Mouse (Mus musculus) gastrocnemius, postnatal 4 days (tissue): ENCODE results near the gene Cntn2. TPM values are rescaled to one million over a fixed set of nuclear protein-coding genes. Genes with fewer than 3 reads are reported as not detected.

Experiments
- DNase-seq, 2 experiments: peaks; one replicate each; pipeline ENCODE4 v3.0.0; 2021 to 2022; ENCODE audit warnings: low spot score in 2 of 2, mixed read lengths in 2 of 2
- long read RNA-seq, 2 experiments: library from polyadenylated mRNA; stranded (forward); transcript quantifications; one replicate each; pipeline ENCODE4 v2.0.0; 2021
- total RNA-seq, 2 experiments: library from RNA; stranded (reverse); gene quantifications; 2 replicates each; pipeline ENCODE4 v1.2.3; 2021

Cntn2 gene
- total RNA-seq = under 1 TPM; 0.12 to 0.18 TPM
- long read RNA-seq, experiment 1 = 0 reads
- long read RNA-seq, experiment 2 = 0 reads

DNA sequence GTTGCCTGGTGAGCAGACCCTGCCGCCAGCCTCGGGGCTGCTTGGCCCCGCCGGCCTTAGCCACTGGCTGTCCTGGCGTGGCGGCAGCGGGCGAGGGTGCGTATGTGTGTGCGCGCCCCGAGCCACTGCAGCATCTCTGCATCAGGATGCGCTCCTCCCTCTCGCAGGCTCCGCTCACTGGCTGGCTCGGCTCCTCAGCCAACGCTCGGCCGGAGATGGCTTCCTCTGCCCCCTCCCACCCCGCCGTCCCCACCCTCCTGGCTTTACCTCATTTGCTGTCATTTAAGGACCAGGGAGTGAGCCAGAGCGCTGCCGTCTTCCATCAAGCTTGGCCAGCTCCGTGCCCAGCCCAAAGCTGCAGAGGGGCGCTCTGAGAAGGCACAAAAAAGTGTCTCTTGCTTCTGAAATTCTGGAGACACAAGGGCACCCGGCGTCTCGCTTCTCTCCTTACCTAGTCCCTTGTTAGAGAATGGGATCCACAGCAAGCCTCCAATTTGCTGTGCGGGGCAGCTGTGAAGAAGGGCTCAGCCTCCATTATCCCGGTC is at the start of gene Cntn2:
Cntn2 (minus strand) TSS at position 495 of the 545 bp plus-strand sequence.
- no peak for DNase-seq

DNA sequence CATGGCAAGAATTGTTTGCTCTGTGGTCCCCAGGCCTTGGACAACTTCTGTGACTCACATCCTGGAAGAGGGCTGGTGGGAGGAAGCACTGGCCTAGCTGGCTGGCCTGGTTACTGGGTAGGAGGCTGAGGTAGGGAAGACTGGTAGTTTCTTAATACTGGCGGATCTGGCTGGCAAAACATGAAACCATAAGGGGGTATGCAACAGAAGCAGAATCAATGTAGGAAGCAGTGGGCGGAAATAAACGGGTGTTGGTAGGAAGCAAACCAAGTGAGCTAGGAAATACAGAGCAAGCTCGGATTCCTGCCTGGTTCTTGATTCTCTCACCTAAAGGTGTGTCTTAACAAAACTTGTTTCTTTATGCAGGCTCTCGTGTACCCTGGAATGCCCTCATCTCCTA is 49.1 kb upstream of the Cntn2 start:
- DNase-seq = no peak

DNA sequence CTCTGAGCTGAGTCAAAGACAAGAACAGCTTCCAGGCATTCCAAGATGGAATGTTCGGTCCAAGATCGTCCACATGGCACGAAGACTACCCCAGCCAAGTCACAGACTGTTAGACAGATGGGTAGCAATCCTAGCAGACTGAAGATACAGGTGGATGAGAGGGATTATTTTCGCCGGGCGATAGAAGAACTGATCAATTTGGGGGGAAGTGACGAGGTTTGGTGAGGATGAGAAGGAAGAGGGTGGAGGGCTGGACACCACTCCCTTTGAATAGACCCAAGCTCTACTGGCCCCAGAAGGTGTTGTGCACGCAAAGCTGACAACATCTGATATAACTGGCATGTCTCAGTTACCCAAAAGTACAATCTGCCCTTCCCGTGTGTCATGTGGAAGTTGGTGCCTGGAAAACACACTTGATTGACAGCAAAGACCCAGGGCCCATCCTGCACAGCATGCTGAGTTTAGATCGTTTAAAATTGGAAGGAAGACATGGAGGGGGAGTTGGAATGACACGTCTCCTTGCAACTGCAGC is 48.4 kb upstream of the Cntn2 start:
- DNase-seq = no peak

DNA sequence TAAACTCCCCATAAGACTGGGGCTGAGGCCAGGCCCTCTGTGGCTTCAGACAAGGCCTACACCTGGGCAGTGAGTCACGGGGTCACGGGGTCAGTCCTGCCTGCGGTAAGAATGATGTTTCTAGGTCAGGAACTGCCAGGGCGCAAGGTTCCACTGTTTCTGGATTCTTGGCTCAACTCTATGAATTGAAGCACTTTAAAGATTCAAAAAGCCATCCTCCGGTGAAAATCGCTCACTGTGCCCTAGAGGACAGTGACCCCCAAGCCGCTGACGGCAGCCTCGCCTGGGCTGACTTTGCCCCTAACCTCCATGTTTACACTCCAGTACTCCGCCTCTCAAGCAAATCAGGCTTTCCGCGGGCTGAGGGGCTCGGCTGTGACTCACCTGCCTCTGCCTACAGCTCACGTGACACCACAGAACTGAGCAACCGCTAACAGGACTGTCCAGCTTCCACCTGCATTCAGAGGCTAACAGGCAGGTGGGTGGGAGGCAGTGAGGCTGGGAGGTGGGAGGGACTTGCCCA is 43.7 kb upstream of the Cntn2 start:
- no peak for DNase-seq

DNA sequence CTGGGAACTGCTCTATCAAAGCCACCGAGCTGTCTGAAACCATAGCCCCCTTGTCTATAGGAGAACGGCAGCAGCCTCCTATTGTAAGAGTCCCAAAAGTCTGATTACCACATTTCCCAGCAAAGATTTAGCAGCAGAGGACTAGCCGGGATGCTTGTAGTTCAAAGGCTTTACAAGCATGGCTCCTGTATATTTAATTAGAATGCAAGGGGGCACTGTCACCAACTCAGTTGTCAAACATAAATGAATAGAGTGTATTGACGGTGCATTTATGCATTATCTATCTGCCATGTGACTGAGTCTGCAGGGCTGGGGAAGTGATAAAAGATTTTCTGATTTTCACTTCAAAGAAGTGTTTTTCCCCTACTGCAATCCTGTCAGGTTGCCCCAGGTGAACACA is 42.3 kb upstream of the Cntn2 start:
- no peak for DNase-seq

DNA sequence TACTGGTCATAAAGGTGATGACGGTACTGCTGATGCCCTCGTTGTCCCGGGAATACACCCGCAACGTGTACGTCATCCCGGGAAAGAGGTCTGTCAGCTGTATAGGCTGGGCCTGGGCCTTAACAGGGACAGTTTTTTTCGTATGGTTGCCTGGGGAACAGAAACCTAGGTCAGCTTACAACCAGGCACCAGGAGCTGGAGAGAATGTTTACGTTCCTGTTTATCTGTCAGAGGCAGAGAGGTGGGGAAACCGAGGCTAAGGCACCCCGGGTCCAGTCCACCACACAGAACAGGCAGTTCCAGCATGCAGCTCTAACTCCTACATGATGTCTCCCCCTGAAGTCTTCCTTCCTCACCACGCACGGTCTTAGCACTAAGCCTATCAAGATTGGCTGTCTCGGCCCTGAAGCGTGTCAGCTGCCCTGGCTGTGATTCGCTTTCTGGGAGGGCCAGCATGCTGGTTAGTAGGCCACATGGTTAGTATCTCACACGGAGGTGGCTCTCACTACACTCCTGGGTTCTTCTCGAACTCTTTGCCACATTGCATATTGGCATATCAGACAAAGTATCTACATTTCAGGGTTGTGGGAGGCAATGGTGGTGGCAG is 40.0 kb upstream of the Cntn2 start:
- DNase-seq = no peak

DNA sequence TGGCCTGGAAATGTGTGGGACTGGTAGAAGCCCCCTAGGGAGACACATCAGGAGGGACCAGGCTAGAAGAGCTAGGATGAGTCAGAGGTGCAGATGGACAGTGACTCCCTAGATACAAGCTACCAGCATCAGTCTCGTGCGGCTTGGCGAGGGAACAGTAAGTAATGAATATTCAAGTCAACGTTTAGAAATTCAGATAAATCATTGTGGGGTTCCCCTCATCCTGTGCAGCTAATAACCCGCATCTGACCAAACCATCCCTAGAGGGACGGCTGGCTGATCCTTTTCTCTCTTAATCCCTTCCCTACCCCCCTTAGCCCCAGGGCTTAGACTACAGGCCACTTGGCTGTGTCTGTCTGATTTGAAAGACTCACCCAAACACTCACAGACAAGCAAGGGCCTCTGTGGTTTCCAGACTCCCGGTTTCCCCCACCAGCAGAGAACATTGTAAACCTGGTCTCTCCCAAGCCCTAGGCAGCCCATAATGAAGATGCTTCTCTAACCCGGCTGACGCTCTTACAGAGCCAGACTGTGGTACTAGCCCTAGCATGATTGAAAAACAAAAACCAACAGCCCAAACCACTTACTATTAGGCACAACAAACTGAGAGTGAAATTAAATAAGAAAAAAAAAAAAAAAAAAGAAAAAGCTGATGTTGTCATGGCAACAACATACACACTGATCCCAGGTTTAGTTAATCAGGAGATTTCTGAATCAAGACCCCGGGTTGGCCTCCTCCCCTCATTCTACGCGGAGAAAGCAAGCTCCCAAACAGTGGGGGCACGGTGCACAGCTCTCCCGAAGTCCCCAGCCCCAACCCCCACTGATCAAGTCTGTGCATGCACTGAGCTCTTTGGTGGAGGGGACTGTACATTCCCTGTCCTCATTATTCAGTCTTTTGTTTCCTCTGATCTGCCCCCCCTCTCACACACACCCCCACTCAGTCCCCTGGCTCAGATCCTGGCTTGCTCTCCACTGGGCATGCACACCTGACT is 39.1 kb upstream of the Cntn2 start:
- no peak for DNase-seq

DNA sequence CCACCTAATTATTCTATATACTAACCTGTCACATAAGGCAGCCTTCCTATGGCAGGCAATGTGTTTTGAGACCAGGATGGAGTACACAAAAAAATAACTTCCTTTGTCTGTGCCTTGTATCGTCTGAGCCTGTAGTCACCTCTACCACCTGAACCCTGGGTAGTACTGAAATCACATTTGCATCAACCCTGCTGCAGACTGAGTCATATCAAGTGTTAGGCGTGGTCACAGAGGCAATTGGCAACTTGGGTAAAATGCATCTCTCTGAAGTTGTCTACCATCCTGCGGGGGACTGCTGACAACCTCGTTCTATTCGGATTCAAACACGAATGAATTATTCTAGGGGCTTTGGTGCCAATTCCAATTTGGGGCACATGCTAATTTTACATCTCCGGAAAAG is 37.0 kb upstream of the Cntn2 start:
- no peak for DNase-seq

DNA sequence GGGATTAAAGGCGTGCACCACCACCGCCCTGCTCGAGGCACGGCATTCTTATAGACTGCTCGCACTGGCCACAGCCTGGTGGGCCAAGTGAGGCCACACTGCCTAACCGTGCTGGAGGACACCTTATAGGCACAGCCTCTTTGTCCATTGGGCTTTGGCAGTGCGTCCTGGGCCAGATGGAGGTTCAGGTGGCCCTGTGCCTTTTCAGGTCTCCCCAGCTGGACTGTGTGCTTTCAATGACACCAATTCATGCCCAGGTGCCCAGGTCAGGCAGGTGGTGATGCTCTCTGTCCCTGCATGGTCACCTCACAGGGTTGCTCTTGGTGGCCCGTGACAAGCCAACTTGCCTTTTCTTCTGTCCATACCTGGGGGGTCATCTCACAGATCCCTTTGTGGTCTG is 33.8 kb upstream of the Cntn2 start:
- no peak for DNase-seq

DNA sequence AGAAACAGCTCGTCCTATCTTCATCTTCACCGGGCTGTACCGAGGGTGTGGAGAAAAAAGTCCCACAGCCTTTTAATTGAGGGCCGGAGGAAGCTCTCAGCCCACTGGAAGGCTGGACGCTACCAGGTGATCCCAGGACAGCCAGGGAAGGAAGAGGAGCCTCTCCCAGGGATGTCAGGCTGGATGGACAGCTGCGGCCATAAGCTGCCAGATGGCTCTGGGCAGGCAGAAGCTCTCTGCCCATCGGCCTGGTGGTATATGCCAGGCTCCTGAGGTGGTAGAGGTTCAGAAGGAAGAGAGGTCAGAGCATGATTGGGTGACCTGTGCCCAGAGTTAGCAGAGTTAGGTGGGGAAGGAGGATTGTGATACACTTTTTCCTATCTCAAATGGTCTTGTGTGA is 29.8 kb upstream of the Cntn2 start:
- DNase-seq = no peak

DNA sequence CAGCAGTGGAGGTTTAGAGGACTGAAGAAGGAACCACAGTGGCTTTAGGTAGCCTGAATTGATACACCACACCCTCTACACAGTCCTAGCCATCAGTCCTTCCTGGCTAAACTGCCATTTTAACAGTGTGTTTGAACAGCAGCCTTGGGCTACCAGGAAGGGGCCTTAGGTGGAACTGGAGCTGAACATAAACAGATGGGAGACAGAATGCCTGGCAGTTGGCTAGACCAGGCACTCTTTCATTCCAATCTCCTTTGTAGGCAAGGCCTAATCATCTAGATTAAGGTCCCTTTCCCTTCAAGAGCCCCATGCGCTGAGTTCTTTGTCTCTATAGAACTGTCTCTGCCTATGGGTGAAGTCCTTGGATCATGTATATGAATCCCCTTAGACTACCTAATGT is 28.6 kb upstream of the Cntn2 start:
- DNase-seq = no peak

DNA sequence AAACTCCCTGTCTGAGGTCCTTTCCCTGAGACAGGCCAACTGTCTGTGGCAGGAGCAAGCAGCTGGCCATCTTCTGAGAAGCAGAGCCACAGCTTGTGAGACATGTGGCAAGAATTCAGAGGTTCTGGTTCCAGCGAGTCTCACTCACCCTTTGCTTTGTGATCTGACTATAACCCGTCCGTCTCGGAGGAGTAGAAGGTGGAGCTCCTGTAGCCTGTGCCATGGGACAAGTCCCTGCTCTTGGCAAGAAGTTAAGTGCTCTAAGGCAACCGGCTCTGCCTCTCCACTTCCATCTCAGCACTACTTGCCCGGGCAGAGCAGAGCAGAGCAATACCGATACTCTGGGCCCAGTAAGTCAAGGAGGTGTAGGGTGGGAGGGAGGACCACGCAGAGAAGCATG is 27.9 kb upstream of the Cntn2 start:
- no peak for DNase-seq

DNA sequence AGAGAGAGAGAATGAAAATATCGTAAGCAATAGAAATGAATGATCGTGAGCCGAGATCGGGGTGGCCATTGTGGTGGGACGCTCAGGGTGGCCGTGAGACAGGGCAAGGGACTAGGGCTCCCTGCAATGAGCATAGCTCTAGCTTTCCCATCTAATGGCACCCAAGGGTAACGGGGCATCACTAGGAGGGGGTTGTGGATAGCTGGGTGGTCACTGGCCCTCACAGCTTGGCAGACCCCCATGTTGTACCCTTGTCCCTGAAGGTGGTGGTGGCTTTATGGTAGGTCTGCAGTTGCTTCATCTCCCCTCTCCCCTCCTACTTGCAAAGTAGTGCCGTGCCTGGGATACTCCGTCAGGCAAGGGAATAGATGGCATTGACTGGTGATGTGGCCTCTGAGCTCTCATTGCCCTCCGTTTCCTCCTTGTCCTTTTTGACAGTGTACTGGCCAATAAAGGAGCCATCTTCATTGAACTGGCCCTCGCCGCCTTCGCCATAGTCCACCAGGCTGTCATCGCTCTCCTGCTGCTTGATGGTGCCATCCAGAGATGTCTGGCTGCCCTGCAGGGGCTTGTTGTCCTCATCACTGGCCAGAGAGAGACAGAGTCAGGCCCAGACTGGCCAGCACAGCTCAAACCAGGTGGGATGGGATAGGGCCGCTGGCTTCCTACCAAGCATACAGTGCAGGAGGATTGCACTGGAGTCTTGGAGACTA is 27.2 kb upstream of the Cntn2 start:
- DNase-seq = no peak

DNA sequence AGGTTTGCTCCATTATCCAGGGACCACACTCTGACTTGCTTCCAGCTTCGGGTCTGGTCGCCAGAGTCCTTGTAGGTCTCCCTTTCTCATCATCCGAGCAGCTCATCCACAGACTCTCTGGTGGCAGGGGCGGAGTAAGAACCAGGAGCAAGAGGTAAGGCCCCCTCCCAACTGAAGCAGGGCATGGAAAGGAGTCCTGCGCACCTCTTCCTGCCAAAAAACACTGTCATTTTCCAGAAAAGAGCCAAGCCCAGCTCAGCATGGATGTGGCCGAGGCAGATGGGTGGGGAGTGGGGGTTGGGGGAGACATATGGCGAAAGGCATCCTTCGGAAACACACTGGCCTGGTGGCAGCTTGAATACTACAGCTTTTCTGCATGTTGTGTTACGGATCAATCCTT is 26.5 kb upstream of the Cntn2 start:
- DNase-seq = no peak

DNA sequence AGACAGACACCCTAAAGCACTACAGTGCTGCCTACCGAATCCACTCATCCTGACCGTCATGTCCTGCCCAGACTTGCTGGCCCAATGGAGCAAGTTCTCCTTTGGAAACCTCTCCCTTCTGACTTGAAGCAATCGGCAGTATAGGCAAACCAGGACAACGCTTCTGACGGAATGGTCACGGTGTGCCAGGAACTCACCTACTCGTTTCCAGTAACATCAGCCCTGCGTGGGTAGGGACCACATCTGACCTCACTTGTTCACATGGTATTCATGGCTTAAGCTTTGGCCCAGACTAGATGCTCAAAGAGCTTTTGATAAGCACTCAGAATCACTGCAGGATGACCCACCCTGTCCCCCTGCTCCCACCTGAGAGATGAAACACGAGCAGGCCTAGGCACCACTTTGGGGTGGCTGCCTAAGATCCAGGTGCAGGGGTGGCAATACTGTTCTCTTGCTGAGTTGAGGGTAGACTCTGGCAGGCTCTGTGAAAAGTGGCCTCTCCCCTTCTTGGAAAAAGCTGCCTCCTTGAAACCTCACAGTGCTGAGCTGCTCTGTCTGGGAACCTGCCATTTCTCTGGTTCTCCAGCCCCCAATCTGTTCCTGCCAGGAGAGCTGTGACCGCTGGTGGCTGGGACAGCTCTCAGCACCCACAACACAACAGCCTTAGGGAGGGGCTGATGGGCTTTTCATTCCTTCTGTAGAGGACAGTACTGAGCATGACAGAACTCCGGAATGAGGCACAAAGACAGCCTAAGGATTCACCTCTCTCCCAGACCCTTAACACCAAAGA is 24.5 kb upstream of the Cntn2 start:
- no peak for DNase-seq

DNA sequence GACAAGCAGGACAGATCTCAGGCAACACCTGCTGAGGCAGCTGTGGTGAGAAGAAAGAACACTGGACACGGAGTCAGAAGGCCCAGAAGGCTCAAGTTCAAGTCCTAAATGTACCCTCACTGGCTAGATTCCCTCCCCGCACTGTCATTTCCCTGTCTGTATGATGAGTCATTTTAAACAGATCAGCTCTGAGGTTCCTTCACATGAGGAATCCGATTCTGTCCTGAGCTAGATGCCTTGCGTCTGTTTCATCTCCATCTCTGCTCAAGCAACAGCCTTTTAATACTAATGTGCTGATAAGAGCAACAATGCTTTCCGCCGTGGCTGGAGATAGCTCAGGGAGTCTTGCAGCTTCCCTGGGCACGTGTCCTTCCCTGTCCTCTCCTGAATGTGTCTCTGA is 22.7 kb upstream of the Cntn2 start:
- DNase-seq = no peak

DNA sequence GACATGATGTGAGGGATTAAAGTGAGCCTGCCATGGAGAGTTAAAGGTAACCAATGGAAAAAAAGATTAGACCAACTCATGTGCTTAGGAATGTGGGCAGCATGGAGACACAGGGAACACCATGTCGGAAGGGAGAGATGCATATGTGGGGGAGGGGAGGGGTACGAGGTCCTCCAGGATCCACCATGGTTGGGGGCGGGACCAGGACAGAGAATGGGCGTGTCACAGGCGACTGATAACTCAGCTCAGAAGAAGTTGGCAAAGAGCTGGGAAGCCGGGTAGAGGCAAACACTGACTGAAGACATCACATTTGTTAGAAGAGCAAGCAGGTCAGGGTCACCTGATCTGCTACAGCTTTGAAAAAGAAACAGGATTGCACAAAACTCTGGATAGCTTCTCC is 21.9 kb upstream of the Cntn2 start:
- no peak for DNase-seq

DNA sequence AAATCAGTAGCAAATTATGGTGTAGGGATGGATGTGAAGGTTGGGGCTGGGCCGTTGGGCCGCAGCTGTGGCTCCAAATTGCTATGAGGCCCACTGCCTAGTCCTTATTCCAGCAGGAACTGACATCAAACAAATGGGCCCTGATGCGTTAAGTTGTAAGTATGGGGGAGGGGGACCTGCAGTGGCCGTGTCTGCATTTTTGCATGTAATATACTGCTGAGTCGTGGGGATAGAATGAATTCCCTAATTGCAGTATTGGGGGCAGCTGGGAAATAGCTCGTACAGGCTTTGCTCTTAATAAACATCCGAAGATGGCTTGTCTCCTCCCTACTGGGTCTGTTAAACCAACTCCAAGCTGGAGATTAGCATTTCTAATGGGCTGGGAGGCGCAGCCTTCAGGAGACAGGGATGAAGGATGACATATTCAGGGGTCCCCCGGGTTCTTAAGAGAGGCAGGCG is 19.3 kb upstream of the Cntn2 start:
- no peak for DNase-seq

DNA sequence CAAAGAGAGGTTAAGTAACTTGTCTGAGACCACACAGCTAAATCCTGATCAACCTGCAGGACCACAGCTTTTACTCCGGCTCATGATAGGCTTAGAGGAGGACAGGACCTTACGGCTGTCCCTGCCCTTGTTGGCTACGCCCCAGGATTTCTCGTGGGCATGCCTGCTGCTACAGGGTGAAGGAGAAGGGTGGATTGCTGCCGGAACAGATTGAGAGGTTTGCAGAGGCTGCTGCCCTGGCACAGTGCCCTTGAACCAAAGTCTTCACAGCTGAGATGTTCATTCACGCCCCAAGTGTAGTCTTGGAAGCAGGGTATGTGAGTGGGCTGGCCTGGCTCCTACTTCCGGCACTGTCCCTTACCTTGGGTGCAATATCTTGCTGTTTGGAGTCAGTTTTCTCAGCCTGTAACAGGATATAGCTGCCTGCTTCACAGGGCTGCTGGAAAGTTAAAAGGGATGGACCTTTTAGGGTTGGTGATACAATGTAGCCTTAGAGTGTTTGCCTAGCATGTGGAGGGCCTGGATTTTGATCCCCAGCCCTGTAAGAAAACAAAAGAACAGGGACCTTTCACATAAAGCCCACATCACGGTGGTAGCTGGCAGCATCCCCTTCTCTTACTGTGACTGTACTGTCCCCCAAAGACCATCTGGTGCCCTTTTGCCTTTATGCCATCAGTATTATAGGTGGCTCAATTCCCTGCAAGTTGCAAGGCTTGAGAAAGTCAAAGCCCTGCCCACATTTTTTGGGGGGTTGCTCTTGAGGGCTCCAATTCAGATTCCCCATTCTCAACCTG is 18.0 kb upstream of the Cntn2 start:
- no peak for DNase-seq
